Mouse (Mus musculus) embryo, embryonic 11.5 days (tissue): Measurements from ENCODE around the gene Hist1h2bh.

ENCODE experiments used
- DNase-seq: peaks from one replicate; pipeline ENCODE4 v3.0.0-alpha.2; 2012; ENCODE audit warnings: low read depth, low spot score

Hist1h2bh gene

GRCm38 (mm10) chr13:23530901-23531875, 12.0 kb downstream of the Hist1h2bh start, which contains the start of gene Hist1h4h:
TSS of gene Hist1h4h (plus strand) at chr13:23531050.
- peak; percentile 94 for DNase-seq

- no peak for DNase-seq
Measured at GRCm38 (mm10) chr13:23530181-23530900, 12.9 kb downstream of the Hist1h2bh start.

GRCm38 (mm10) chr13:23529480-23530165, 13.6 kb downstream of the Hist1h2bh start:
- DNase-seq = no peak

DNA sequence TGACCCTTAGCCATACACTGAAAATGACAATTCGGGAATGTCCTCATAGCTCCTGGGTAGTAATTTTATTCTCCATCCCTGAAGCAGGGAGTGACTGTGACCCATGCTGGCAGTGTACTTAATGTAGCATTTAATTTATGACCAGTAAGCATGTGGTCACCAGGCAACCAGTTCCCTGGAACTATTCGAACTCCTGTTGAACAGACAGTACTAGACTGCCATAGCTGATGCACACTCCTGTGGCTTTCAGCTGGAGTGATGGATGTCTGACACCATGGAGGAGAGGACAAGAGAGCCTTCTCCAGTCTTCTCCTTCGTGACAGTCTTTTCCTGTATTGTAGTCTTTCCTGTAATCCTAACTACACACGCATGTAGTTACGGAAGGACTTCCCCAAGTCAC, 14.2 kb downstream of the Hist1h2bh start:
- no peak for DNase-seq

DNA sequence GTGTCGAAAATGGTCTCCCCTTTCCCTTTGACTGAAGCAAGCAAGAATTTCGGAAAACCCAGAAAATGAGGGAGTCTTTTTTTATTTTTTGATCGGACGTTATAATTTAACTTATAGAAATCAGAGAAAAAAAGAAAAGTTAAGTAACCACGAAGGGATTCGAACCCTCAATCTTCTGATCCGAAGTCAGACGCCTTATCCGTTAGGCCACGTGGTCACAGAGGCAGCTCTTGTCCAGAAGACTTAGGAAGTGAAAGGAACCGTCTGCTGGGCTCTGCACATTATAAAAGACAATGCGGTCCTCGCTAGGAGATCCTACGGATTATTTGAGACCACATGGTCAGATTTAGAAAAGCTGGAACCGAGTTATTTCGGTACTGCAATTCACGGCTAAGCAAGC, 16.9 kb downstream of the Hist1h2bh start:
- peak; percentile 87 for DNase-seq

- no peak for DNase-seq
Measured at GRCm38 (mm10) chr13:23525901-23526300, 17.3 kb downstream of the Hist1h2bh start.

GRCm38 (mm10) chr13:23524654-23525053, 18.5 kb downstream of the Hist1h2bh start:
- peak; percentile 79 for DNase-seq

- no peak for DNase-seq
Measured at GRCm38 (mm10) chr13:23523976-23524375, 19.2 kb downstream of the Hist1h2bh start.

DNA sequence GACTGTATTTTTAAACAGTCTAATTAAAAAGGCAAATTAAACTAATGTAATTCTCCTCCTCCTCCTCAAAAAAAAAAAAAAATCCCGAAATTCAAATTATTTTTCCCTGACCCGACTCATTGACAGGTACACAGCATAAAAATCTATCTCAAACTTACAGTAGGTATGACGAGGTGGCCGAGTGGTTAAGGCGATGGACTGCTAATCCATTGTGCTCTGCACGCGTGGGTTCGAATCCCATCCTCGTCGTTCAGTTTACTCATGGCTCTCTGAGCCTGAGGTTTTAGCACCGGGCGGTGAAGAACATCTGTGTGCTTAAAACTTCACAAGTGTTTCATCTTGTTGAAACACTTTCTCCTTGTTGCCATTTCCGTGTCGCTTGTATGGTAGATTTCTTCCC, 21.5 kb downstream of the Hist1h2bh start:
- no peak for DNase-seq

GRCm38 (mm10) chr13:23519416-23519815, 23.8 kb downstream of the Hist1h2bh start:
- peak; percentile 70 for DNase-seq

GRCm38 (mm10) chr13:23518885-23519284, 24.3 kb downstream of the Hist1h2bh start:
- no peak for DNase-seq

- no peak for DNase-seq
Measured at GRCm38 (mm10) chr13:23518295-23518603, 24.9 kb downstream of the Hist1h2bh start.

DNA sequence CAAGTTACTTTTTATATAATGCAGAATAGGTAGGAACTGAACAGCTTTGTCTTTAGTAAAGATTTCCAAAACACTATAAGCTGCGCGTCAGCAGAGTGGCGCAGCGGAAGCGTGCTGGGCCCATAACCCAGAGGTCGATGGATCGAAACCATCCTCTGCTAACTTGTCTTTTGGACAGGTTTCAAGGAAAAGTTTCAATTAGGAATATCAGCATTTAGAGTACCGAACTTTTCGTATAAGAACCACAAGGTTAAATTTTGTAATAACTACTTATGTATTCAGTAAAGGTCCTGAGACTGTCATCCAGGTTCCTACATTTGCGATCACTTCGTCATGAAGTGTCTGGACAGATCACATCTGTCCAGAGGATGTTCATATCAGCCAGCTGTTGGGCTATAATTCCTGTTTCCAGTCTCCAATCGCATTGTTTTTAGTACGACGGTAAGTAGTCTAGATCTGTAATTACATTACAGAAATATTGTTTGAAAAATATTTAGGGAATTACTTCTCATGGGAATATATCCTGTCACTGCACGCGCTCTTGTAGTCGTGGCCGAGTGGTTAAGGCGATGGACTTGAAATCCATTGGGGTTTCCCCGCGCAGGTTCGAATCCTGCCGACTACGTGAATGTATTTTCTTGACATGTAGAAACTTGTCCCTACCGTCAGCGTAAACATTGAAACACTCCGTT, 25.4 kb downstream of the Hist1h2bh start:
- DNase-seq = peak; percentile 79

GRCm38 (mm10) chr13:23516822-23517602, 26.2 kb downstream of the Hist1h2bh start:
- DNase-seq = no peak

DNA sequence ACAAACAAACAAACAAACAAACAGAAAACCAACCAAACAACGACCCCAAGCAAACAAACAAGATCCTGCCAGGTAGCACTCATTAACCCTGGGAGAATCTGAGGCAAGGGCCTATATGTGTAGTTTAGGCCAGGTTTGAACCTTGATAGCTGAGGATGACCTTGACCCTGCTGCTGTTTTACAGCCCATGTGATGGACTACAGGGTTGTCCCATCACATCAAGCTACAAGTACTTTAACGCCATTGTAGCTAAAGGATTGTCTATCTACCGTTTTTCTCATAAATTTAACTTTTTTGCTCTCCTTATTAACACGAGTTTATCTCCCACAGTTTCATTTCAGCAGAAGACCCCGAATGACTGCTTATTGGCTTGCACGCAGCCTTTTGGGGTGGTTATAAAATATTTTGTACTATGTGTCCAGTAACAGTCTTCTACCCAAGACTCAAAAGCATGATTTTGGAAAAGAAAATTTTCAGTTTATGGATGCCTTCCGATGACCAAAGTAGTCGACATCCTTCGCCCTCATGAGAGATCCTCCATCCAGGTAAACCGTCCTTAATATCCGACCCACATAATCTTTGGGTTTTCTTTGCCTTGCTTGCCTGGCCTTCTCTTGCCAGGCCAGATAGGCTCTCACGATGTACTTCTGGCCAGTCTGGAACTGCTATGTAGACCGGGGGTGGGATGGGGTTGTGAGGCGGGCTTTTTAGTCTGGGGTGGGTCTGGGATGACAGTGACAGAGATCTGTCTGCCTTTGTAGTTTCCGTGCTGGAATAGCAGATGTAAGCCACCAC, 27.2 kb downstream of the Hist1h2bh start:
- no peak for DNase-seq

- no peak for DNase-seq
Measured at GRCm38 (mm10) chr13:23515281-23515680, 27.9 kb downstream of the Hist1h2bh start.

DNA sequence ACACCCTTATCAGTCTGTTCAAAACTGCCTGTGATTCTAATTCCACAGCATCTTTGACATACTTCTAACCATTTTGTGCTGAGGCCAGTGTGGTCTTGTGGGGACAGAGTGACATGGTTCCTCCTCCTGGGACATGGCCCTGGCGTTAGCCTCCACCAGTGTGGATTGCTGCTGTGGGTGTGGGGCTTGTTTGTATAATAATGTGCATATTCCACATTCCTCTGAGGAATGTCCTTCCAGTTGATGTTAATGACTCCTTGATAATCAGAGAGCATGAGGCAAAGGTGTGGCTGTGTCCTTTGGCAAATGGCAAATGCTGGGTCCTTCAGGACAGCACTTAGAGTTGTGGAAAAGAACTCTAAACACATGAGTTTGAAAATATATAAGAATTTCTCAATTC, 29.7 kb downstream of the Hist1h2bh start:
- no peak for DNase-seq

GRCm38 (mm10) chr13:23510127-23510526, 33.1 kb downstream of the Hist1h2bh start:
- no peak for DNase-seq

DNA sequence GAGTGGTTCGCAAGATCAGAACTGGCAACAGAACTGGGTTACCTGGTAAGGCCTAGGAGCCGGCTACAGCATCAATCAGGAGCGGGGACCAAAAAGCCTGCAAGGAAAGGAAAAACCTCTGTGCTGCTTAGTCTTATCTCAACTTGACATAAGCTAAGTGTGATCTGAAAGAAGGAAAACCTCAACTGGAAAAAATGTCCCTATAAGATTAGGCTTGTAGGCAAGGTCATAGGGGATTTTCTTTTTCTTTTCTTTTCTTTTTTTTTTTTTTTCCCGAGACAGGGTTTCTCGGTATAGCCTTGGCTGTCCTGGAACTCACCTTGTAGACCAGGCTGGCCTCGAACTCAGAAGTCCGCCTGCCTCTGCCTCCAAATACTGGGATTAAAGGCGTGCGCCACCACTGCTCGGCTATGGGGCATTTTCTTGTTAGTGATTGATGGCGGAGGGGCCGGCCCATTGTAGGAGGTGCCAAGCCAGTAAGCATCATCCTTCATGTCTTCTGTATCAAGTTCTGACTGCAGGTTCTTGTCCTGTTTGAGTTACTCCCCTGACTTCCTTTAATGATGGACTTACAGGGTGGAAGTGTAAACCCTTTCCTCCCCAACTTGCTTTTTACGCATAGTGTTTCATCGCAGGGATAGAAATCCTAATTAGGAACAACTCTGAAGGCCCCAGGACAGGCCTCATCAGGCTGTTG, 36.2 kb downstream of the Hist1h2bh start:
- no peak for DNase-seq
